9 mouse cellular contexts compared by ENCODE assay signal in the genomic region with DNA sequence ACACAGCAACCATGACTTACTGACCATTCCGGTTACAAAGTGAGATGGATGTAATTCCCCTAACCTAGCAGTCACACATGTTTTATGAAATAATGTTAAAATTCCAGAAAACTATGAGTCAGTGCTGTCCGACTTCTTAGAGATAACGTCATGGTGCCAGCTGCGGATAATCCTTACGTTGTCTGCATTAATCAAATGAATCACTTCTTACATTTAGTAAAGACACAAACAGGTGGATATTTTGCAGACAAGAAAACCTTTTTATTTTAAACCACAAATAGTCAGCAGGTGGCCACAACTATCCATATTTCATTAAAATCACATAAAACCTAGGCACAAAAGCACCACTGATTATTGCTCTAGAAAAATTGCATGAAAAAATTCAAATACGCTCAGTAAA.
"Had no signal": no experiment of that assay in that cellular context is flagged by ENCODE, and none has a peak within 500 bp of the region (broad histone marks: within the 10 kb centered on the region; RNA-seq: fewer than 3 reads in every experiment).

No protein-coding gene starts in this region.

- H3K4me2 ChIP-seq: lung, embryonic 14.5 days; midbrain, embryonic 12.5 days; neural tube, embryonic 12.5 days; stomach, embryonic 15.5 days had no signal

- H3K27me3 ChIP-seq: midbrain, embryonic 12.5 days; neural tube, embryonic 12.5 days; stomach, embryonic 15.5 days had no signal

- H3K4me3 ChIP-seq: midbrain, embryonic 10.5 days; midbrain, embryonic 12.5 days; neural tube, embryonic 12.5 days; stomach, embryonic 15.5 days had no signal

- H3K36me3 ChIP-seq: midbrain, embryonic 12.5 days; stomach, embryonic 15.5 days had no signal

- DNase-seq: lung, embryonic 14.5 days; midbrain, embryonic 14.5 days; right cerebral cortex, postnatal 14 days; thymus, adult 2 months; thymus, postnatal 25 days had no signal
